Mouse (Mus musculus) megakaryocyte, embryonic 14.5 days (primary cell): ENCODE results near the gene Icam4. TPM values are rescaled to one million over a fixed set of nuclear protein-coding genes. Genes with fewer than 3 reads are reported as not detected.

ENCODE experiments used
- H3K27me3 ChIP-seq: replicated peaks from 2 replicates; pipeline ENCODE3; 2012; ENCODE audit warnings: inconsistent platforms
- H3K36me3 ChIP-seq: replicated peaks from 2 replicates; pipeline ENCODE3; 2012; ENCODE audit warnings: low read length, inconsistent platforms, mixed read lengths
- H3K4me1 ChIP-seq: 2 replicates; pipeline ENCODE4 v1.6.1; 2012; ENCODE audit warnings: inconsistent platforms
- H3K4me3 ChIP-seq: replicated peaks from 2 replicates; pipeline ENCODE3; 2012; ENCODE audit warnings: moderate library complexity, mild to moderate bottlenecking, inconsistent platforms
- H3K9me3 ChIP-seq: 2 replicates; pipeline ENCODE4 v1.6.1; 2012; ENCODE audit warnings: inconsistent platforms
- FLI1 ChIP-seq: IDR thresholded peaks from 2 replicates; pipeline ENCODE4 v1.6.1; 2012; ENCODE audit warnings: low read length, inconsistent platforms, mixed read lengths
- GATA1 ChIP-seq: IDR thresholded peaks from 3 replicates; pipeline ENCODE4 v1.6.1; 2012; ENCODE audit warnings: mixed read lengths, low read length, inconsistent platforms, borderline replicate concordance
- polyA plus RNA-seq: library from polyadenylated mRNA; stranded (reverse); fragments of >175 nt; gene quantifications from 2 replicates; pipeline ENCODE4 v1.2.3, GENCODE M21; 2012; ENCODE audit warnings: low replicate concordance; ENCODE audit not compliant: insufficient read depth

Icam4 gene
- polyA plus RNA-seq, 1 experiment = 7.9 TPM

GRCm38 (mm10) chr9:21022726-21023125 lies 6.4 kb upstream of the Icam4 start:
- Histone ChIP-seq H3K9me3 (no peaks in the 10 kb centered on the region), H3K4me1 (peaks cover 19% of the 10 kb centered on the region), H3K27me3 (peaks cover 48% of the 10 kb centered on the region), H3K4me3 (no peak overlapping the region), H3K36me3 (peaks cover 35% of the 10 kb centered on the region)
- no peak for TF ChIP-seq FLI1
- TF ChIP-seq GATA1 = no peak

GRCm38 (mm10) chr9:21025258-21025810 lies 3.8 kb upstream of the Icam4 start:
- H3K9me3 ChIP-seq = no peaks in the 10 kb centered on the region
- TF ChIP-seq GATA1 (no peak), FLI1 (no peak)

GRCm38 (mm10) chr9:21026849-21027248 lies 2.3 kb upstream of the Icam4 start:
- H3K9me3 ChIP-seq = no peaks in the 10 kb centered on the region
- H3K27me3 ChIP-seq = peaks cover 34% of the 10 kb centered on the region
- peaks cover 53% of the 10 kb centered on the region for H3K4me1 ChIP-seq
- TF ChIP-seq GATA1 (no peak), FLI1 (no peak)
- H3K4me3 ChIP-seq = no peak overlapping the region
- H3K36me3 ChIP-seq = peaks cover 25% of the 10 kb centered on the region

More at GRCm38 (mm10) chr9:21025258-21025810, 3.8 kb upstream of the Icam4 start:
- Histone ChIP-seq H3K36me3 (peaks cover 31% of the 10 kb centered on the region), H3K27me3 (peaks cover 42% of the 10 kb centered on the region), H3K4me1 (peaks cover 42% of the 10 kb centered on the region), H3K4me3 (no peak overlapping the region)

DNA sequence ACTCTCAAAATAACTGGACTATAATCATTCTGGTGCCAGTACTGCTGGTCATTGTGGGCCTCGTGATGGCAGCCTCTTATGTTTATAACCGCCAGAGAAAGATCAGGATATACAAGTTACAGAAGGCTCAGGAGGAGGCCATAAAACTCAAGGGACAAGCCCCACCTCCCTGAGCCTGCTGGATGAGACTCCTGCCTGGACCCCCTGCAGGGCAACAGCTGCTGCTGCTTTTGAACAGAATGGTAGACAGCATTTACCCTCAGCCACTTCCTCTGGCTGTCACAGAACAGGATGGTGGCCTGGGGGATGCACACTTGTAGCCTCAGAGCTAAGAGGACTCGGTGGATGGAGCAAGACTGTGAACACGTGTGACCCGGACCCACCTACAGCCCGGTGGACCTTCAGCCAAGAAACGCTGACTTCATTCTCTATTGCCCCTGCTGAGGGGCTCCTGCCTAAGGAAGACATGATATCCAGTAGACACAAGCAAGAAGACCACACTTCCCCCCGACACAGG lies 1.3 kb upstream of the Icam4 start:
- peaks cover 37% of the 10 kb centered on the region for H3K27me3 ChIP-seq
- H3K9me3 ChIP-seq = no peaks in the 10 kb centered on the region
- TF ChIP-seq FLI1 (no peak), GATA1 (no peak)
- H3K4me3 ChIP-seq = peak overlapping the region; percentile 24
- peaks cover 59% of the 10 kb centered on the region for H3K4me1 ChIP-seq
- peaks cover 25% of the 10 kb centered on the region for H3K36me3 ChIP-seq

DNA sequence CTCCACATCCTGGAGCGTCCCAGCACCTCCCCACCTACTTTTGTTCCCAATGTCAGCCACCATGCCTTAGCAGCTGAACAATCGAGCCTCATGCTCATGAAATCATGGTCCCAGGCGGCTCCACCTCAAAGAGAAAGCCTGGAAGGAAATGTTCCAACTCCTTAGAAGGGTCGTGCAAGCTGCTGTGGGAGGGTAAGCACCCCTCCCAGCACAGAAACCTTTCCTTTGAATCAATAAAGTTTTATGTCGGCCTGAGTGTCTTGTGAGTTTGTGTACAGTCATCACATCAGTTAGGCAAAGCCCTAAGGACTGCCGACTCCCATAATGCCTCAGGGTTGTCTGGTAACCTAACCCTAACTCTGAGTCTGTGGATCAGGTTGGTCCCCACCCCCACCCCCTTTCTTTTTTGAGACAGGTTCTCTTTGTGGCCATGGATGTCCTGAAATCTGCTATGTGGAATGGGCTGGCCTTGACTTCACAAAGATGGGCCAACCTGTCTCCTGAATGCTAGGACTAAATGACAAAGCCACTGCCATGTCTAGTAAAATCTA lies 538 bp upstream of the Icam4 start:
- TF ChIP-seq GATA1 (no peak), FLI1 (no peak)
- Histone ChIP-seq H3K27me3 (peaks cover 45% of the 10 kb centered on the region), H3K4me3 (peak overlapping the region; percentile 94), H3K36me3 (peaks cover 25% of the 10 kb centered on the region), H3K4me1 (peaks cover 67% of the 10 kb centered on the region), H3K9me3 (no peaks in the 10 kb centered on the region)

GRCm38 (mm10) chr9:21030055-21030600 lies 955 bp downstream of the Icam4 start:
- Histone ChIP-seq H3K4me1 (peaks cover 80% of the 10 kb centered on the region), H3K36me3 (peaks cover 25% of the 10 kb centered on the region), H3K27me3 (peaks cover 57% of the 10 kb centered on the region), H3K4me3 (peak overlapping the region; percentile 94), H3K9me3 (no peaks in the 10 kb centered on the region)
- no peak for TF ChIP-seq GATA1
- TF ChIP-seq FLI1 = no peak

- peaks cover 87% of the 10 kb centered on the region for H3K4me1 ChIP-seq
These were observed 1.6 kb downstream of the Icam4 start for GRCm38 (mm10) chr9:21030781-21031250.

DNA sequence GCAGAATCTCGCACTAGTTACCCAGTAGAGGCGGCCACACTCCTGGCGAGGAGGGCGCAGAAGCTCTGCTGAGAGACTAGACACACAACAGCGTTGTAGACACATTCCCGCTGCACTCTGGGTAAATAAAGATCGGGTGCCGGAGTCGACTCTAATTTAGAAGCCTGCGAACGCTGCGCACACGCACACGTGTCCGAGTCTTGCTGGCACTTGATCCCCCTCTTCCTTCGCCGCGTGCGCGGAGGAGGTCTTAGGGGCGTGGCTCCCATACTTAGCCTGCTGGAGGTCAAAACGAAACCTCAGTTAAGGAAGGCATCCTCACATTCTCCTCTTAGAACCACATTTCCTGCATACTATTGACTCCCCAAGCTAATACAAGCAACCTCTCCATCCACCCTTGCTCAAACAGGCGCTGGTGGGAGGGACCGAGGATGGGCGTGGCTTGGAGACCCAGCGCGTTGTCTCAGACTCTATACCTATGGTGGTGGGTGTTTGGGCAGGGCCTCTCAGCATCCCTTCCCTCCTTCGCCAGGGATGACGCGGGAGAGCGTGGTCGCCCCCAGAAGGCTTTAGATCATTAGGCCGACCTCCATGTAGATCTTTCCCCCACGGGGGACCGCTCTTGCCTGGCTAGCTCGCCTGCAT lies 2.2 kb downstream of the Icam4 start:
- TF ChIP-seq GATA1 (no peak), FLI1 (no peak)
- Histone ChIP-seq H3K4me3 (peak overlapping the region; percentile 94), H3K9me3 (no peaks in the 10 kb centered on the region), H3K4me1 (peaks cover 92% of the 10 kb centered on the region), H3K36me3 (peaks cover 16% of the 10 kb centered on the region), H3K27me3 (peaks cover 61% of the 10 kb centered on the region)

More at GRCm38 (mm10) chr9:21030781-21031250, 1.6 kb downstream of the Icam4 start:
- H3K36me3 ChIP-seq = peaks cover 19% of the 10 kb centered on the region
- TF ChIP-seq FLI1 (no peak), GATA1 (no peak)
- H3K4me3 ChIP-seq = peak overlapping the region; percentile 94
- H3K27me3 ChIP-seq = peaks cover 58% of the 10 kb centered on the region
- no peaks in the 10 kb centered on the region for H3K9me3 ChIP-seq

- TF ChIP-seq FLI1 (no peak), GATA1 (no peak)
- Histone ChIP-seq H3K27me3 (peaks cover 62% of the 10 kb centered on the region), H3K9me3 (peaks cover 4% of the 10 kb centered on the region; the same call in 1 of the 2 replicates), H3K36me3 (peaks cover 11% of the 10 kb centered on the region), H3K4me1 (peaks cover 98% of the 10 kb centered on the region), H3K4me3 (peak within 1 kb of the TSS; percentile 94)
These were observed 2.8 kb downstream of the Icam4 start, which contains the start of gene Icam5 for GRCm38 (mm10) chr9:21031896-21032351. Gene Icam5 (plus strand): TSS chr9:21032073.
